In the genomic region with DNA sequence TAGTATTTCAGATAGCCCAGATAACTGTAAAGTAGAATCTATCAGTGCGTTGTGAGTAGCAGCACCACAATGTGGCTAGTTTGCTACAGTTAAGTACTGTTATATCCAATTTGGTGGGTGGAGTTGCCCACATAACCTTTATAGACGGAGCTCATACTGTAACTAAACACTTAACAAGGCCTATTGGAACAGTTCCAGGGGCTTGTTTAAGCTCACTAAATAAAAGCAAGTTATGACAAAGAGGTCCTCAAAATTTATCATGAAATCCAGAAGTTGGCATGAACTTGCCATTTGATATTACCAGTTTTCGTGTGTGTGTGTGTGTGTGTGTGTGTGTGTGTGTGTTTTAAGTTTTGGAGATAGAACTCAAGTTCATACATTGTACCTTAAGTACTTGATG, we compare ENCODE assay signal across 16 mouse cellular contexts. TPM values are rescaled to one million over a fixed set of nuclear protein-coding genes. Genes with fewer than 3 reads are reported as not detected.
"Had no signal": no experiment of that assay in that cellular context is flagged by ENCODE, and none has a peak within 500 bp of the region (broad histone marks: within the 10 kb centered on the region; RNA-seq: fewer than 3 reads in every experiment).

No protein-coding gene starts in this region.

- H3K9ac ChIP-seq: limb, embryonic 15.5 days; liver, embryonic 12.5 days; neural tube, embryonic 12.5 days had no signal

- DNase-seq: kidney, adult 11 months; kidney, postnatal 10 days; kidney, postnatal 4 days; lung, postnatal 10 days; midbrain, embryonic 14.5 days; retina, postnatal 1 day; right cerebral cortex, postnatal 4 days; spleen, adult 18-20 months; thymus, adult 18-20 months; thymus, postnatal 14 days had no signal

- H3K4me2 ChIP-seq: limb, embryonic 15.5 days; liver, embryonic 12.5 days; neural tube, embryonic 12.5 days had no signal

- H3K4me3 ChIP-seq: layer of hippocampus, adult 2 months; limb, embryonic 15.5 days; liver, embryonic 12.5 days; midbrain, embryonic 10.5 days; neural tube, embryonic 12.5 days had no signal

- H3K9me3 ChIP-seq: limb, embryonic 15.5 days; liver, embryonic 12.5 days; midbrain, embryonic 10.5 days; neural tube, embryonic 12.5 days had no signal

- ATAC-seq: liver, embryonic 12.5 days had no signal

- H3K27ac ChIP-seq: layer of hippocampus, adult 2 months; limb, embryonic 15.5 days; liver, embryonic 12.5 days; midbrain, embryonic 10.5 days; neural tube, embryonic 12.5 days had no signal

- H3K27me3 ChIP-seq: limb, embryonic 15.5 days; liver, embryonic 12.5 days; neural tube, embryonic 12.5 days had no signal

RNA-seq across cellular contexts. Expression of gene Doc2b, which starts 55.6 kb away (rescaled TPM):
- total RNA-seq: megakaryocyte, adult 5-6 weeks had no signal
